Mouse (Mus musculus) thymus, adult 2 months (tissue): ENCODE measurements at regions not wholly inside any gene's neighbourhood (a gene's known extent, or its start where the extent isn't known, plus 50 kb on each side); places are given as distances from the start of the nearest gene placed in this dataset.

Experiments used
- CTCF ChIP-seq: fragments of 200-500 bp; IDR thresholded peaks from 2 replicates; pipeline ENCODE4 v1.5.1; 2012; ENCODE audit warnings: mild to moderate bottlenecking, control low read depth, low read length, moderate library complexity, borderline replicate concordance; ENCODE audit not compliant: control insufficient read depth, poor library complexity, insufficient read depth; ENCODE audit errors: extremely low read depth
- POLR2A ChIP-seq: fragments of 200-500 bp; IDR thresholded peaks from 2 replicates; pipeline ENCODE4 v1.6.1; 2012; ENCODE audit warnings: mild to moderate bottlenecking, low read length, control low read depth, moderate library complexity; ENCODE audit not compliant: control insufficient read depth, poor library complexity, insufficient read depth; ENCODE audit errors: extremely low read depth

GRCm38 (mm10) chr17:83102675-83103412 is 112.2 kb upstream of the Pkdcc start:
- no peak for TF ChIP-seq CTCF
- TF ChIP-seq POLR2A, result no peak
